Mouse (Mus musculus): ENCODE results near the gene Cdc37.
A peak's percentile ranks its signal among the peaks of the same experiment; 100 is the strongest.

Cdc37 gene

DNA sequence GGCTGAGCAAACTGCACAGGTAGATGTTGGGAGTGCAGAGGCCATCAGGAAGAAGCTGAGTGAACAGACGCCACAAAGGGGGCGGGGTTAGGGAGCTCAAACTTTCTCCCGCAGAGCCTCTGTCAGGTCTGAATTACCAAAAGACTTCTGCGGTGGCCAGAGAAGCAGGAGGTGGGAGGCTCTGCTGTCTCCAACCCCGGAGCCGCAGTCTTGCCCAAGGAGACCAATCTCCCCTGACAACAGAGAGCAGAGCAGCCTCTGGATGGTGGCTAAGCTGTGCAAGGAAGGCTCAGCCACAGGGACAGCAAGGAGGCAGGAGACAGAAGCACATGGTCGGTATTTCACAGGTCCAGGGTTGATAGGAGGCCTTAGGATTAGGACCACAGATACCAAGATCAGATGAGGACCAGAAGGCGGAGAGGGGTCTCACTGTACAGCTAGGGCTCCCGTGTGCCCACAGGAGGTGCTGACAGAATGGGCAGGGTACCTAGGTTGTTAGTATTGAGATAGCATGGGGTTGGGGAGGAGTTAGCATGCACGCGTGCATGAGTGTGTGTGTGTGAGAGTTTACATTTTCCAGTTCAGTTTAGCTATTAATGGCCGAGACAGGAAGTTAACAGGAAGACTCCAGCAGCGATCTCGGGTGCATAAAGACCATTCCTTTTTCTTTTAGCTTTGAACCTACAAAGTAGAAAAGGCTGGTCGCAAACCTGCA lies 49.2 kb downstream of the Cdc37 start:
- no peak for DNase-seq (ENCODE audit: low read depth in 2 of 2, low spot score in 2 of 2)

DNA sequence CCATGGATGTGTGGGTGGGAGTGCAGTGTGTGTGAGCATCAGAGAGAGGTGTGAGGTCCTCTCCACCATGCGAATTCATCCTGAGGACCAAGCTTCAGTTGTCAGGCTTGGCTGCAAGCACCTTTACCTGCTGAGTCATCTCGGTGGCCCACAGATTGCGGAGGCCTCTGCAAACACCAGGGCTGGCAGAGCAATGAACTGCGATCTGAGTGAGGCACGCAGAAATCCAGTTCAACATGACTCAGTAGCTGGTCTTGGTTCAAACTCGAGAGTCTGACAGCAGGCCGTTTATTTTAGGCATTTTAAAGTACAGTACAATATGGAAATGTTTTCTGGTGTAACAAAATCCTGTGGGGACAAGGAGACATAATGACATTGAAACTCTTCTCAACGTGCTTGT lies 52.0 kb downstream of the Cdc37 start:
- DNase-seq (ENCODE audit: low read depth in 2 of 2, low spot score in 2 of 2), result no peak

GRCm38 (mm10) chr9:21095958-21096357 lies 53.8 kb downstream of the Cdc37 start:
- no peak for DNase-seq (ENCODE audit: low read depth in 2 of 2, low spot score in 2 of 2)

- DNase-seq (ENCODE audit: low read depth in 2 of 2, low spot score in 2 of 2), result no peak
Measured at GRCm38 (mm10) chr9:21093423-21093822, 56.4 kb downstream of the Cdc37 start.

- peak; percentile 93 to 94 for DNase-seq (ENCODE audit: low read depth in 2 of 2, low spot score in 2 of 2)
Measured at GRCm38 (mm10) chr9:21091707-21092320, 58.0 kb downstream of the Cdc37 start, which contains the start of the genes Gm38431 and Raver1. Gm38431 (minus strand) TSS chr9:21091997. Raver1 (minus strand) TSS chr9:21092008.

DNA sequence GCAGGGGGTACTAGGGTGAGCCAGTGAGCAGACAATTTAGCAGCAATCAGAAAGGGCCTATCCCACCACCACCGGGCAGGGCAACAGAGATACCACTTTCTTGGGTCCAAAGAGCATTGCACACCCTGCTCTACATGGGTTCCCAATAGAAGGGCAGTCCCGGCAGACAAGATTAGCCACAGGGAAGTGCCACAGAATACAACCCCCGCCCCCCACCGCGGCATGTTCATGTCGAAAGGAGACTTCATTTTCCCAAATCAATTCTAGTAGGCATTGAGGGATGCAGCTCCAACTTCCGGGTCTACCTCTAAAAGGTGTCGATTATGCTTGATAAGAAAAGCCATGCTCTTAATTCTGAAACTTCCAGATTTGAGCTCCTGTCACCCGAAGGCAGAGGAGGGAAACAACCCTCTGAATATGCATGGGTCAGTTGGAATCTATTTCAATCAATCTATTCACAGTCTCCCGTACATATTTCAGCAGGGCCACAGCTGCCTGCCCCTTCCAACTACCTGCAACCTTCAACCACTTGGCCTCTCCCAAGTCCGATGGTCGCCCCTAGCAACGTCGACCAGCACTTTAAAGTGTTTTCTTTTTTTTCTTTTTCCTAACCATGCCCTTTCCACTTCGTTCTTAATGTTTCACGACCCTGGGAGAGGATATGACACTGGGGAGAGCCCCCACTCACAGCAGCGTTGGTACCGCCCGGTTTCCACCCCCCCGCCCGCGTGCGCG lies 58.6 kb downstream of the Cdc37 start:
- DNase-seq (ENCODE audit: low read depth in 2 of 2, low spot score in 2 of 2), result no peak

DNA sequence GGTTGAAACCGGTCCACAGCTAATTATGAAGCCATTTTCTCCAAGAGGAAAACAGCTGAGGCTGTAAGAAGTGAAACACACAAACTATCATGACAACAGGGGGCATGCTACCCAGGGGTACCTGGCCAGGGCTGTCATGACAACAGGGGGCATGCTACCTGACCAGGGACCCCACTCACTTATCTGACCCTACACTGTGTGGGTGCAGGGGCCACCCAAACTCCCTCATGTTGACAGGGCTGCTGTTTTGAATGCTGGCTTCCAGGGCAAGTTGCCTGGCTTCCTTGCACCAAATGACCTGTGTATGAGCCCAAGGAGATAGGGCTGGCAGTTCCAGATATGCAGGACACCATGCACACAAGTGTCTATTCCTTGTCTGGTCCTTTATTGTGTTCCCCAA lies 59.2 kb downstream of the Cdc37 start:
- no peak for DNase-seq (ENCODE audit: low read depth in 2 of 2, low spot score in 2 of 2)

GRCm38 (mm10) chr9:21083324-21083723 lies 66.5 kb downstream of the Cdc37 start:
- DNase-seq (ENCODE audit: low read depth in 2 of 2, low spot score in 2 of 2), result no peak

All from CD8-positive naive resting alpha-beta T cell, adult 2 months (primary cell).